Mouse (Mus musculus) myocyte (in vitro differentiated cells): ENCODE results near the gene Gpr87.

ENCODE experiments used
- POLR2A ChIP-seq: IDR thresholded peaks from one replicate; pipeline ENCODE4 v1.6.1; 2011; ENCODE audit warnings: low read depth, mild to moderate bottlenecking, control low read depth, moderate library complexity; ENCODE audit not compliant: insufficient read length
- REST ChIP-seq: IDR thresholded peaks from one replicate; pipeline ENCODE4 v1.6.1; 2011; ENCODE audit warnings: mild to moderate bottlenecking, control low read depth, moderate library complexity; ENCODE audit not compliant: insufficient read depth, insufficient read length
- USF1 ChIP-seq: IDR thresholded peaks from one replicate; pipeline ENCODE4 v1.6.1; 2011; ENCODE audit warnings: low read depth, mild to moderate bottlenecking, control low read depth, moderate library complexity

DNA sequence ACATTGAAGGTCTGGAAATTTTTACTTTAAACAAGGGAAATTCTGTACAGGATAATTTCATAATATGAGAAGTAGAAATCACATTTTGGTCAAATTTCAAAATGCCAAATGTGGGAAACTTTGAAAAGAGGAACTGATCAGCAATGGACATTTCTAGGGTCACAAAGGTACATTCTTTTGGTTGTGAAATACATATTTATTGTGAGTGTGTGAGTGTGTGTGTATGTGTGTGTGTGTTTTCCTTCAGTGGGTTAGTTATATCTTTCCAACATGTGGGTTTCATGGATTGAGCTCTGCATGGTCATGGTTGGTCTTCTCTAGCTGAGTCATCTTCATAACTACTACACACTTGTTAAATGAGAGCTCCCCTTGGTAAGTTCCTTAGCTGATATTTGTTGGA lies 17.5 kb upstream of the Gpr87 start:
- TF ChIP-seq REST (no peak), POLR2A (no peak), USF1 (no peak)
